Comparison of ENCODE assay signal across 13 mouse cellular contexts in the genomic region with DNA sequence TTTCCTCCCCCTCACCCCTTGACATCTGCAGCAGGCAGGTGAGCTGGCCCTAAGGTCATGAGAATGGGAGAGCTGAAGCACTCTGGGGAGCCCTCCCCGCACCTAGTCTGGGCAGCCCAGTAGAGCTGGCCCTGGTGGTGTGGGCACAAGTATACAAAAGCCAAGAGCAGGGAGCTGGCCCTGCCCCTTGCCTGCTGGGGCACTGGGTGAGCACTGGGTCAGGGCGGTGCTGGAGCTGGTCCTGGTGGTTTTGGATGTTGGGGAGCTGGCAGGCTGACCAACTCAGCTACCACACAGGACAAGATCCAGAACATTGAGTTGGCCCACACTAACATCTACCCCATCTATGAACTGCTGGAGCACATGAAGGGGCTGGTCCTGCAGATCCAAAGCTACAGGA. TPM values are rescaled to one million over a fixed set of nuclear protein-coding genes. Genes with fewer than 3 reads are reported as not detected.
DNase-seq lines count a peak whose midpoint lies in the region; ATAC-seq and TF ChIP-seq lines count a peak whose summit lies in the region.
"Had no signal": no experiment of that assay in that cellular context is flagged by ENCODE, and none has a peak within 500 bp of the region (broad histone marks: within the 10 kb centered on the region; RNA-seq: fewer than 3 reads in every experiment).

No protein-coding gene starts in this region.

- no peak overlapping the region for H3K9ac ChIP-seq in lung, embryonic 16.5 days (ENCODE audit: low read length)
- H3K9ac ChIP-seq: forebrain, embryonic 13.5 days had no signal

- H3K36me3 ChIP-seq in kidney, adult 2 months (ENCODE audit: control insufficient read depth, insufficient read depth, low read length) = no peaks in the 10 kb centered on the region
- H3K36me3 ChIP-seq in lung, embryonic 16.5 days (ENCODE audit: control insufficient read depth, insufficient read depth, low read length) = no peaks in the 10 kb centered on the region
- H3K36me3 ChIP-seq: embryonic facial prominence, embryonic 10.5 days had no signal

- no peak overlapping the region for H3K4me2 ChIP-seq in lung, embryonic 16.5 days (ENCODE audit: low read depth, low read length)
- H3K4me2 ChIP-seq: forebrain, embryonic 13.5 days had no signal

- H3K4me1 ChIP-seq in kidney, adult 2 months (ENCODE audit: control insufficient read depth, insufficient read depth, low read length) = no peaks in the 10 kb centered on the region; the same call in 1 of the 2 replicates
- H3K4me1 ChIP-seq in lung, embryonic 16.5 days (replicated peaks; ENCODE audit: control insufficient read depth, insufficient read depth, low read length) = peaks cover 2% of the 10 kb centered on the region; the same call in 1 of the 2 replicates
- no peaks in the 10 kb centered on the region; the same call in 1 of the 2 replicates for H3K4me1 ChIP-seq in bone marrow, adult 2 months (ENCODE audit: control insufficient read depth, insufficient read depth, low read length)
- H3K4me1 ChIP-seq: forebrain, embryonic 13.5 days had no signal

- no peak for ATAC-seq in lung, embryonic 16.5 days (ENCODE audit: low read depth)
- ATAC-seq: forebrain, embryonic 13.5 days had no signal

- no peak for TF ChIP-seq POLR2A in kidney, adult 2 months (IDR thresholded peaks at IDR 0.05; ENCODE audit: low read depth, low read length)
- TF ChIP-seq POLR2A in bone marrow, adult 2 months (IDR thresholded peaks at IDR 0.05; ENCODE audit: borderline replicate concordance, control insufficient read depth, low read depth, low read length) = no peak

- DNase-seq in kidney, adult 2 months = no peak
- DNase-seq in kidney, postnatal 4 days = no peak
- DNase-seq in lung, postnatal 25 days (ENCODE audit: low spot score) = no peak
- peak; percentile 27 for DNase-seq in gastrocnemius, postnatal 10 days
- no peak for DNase-seq in urinary bladder, postnatal 4 days (ENCODE audit: low spot score in 2 of 2)
- no peak for DNase-seq in MN1 (ENCODE audit: low spot score)
- DNase-seq: cerebellum, adult 11-12 months; layer of hippocampus, postnatal 36 days; right cerebral cortex, adult 18-20 months had no signal

- H3K9me3 ChIP-seq in lung, embryonic 16.5 days (ENCODE audit: control insufficient read depth, low read length) = no peaks in the 10 kb centered on the region
- H3K9me3 ChIP-seq: forebrain, embryonic 13.5 days had no signal

- H3K4me3 ChIP-seq in kidney, adult 2 months (ENCODE audit: insufficient read depth, low read depth, low read length) = no peak overlapping the region
- no peak overlapping the region for H3K4me3 ChIP-seq in lung, embryonic 16.5 days (ENCODE audit: low read length)
- no peak overlapping the region for H3K4me3 ChIP-seq in bone marrow, adult 2 months (replicated peaks; ENCODE audit: control insufficient read depth, low read depth, low read length)
- H3K4me3 ChIP-seq: embryonic facial prominence, embryonic 10.5 days; forebrain, embryonic 13.5 days had no signal

- TF ChIP-seq CTCF in kidney, adult 2 months (conservative IDR thresholded peaks at IDR 0.05; ENCODE audit: insufficient read depth, insufficient read length, low read depth, low read length) = no peak
- TF ChIP-seq CTCF in bone marrow, adult 2 months (IDR thresholded peaks at IDR 0.05; ENCODE audit: control insufficient read depth, insufficient read depth, low read length) = no peak

- H3K27me3 ChIP-seq in kidney, adult 2 months (replicated peaks; ENCODE audit: control insufficient read depth, insufficient read depth, low read length) = no peaks in the 10 kb centered on the region
- no peaks in the 10 kb centered on the region for H3K27me3 ChIP-seq in lung, embryonic 16.5 days (ENCODE audit: control insufficient read depth, insufficient read depth, low read depth, low read length)
- H3K27me3 ChIP-seq: forebrain, embryonic 13.5 days had no signal

- peak overlapping the region; percentile 9; the same call in 1 of the 2 replicates for H3K27ac ChIP-seq in kidney, adult 2 months (ENCODE audit: insufficient read depth, low read depth, low read length)
- peak overlapping the region; percentile 29 for H3K27ac ChIP-seq in lung, embryonic 16.5 days (ENCODE audit: low read length)
- H3K27ac ChIP-seq in bone marrow, adult 2 months (ENCODE audit: control insufficient read depth, insufficient read depth, low read depth, low read length, poor library complexity) = peak overlapping the region; percentile 76
- H3K27ac ChIP-seq: embryonic facial prominence, embryonic 10.5 days; forebrain, embryonic 13.5 days had no signal

- 78% methylated on average over 2 of the region's 2 CpGs for WGBS in kidney, adult 2 months
- 81% methylated on average over 2 of the region's 2 CpGs for WGBS in lung, embryonic 16.5 days
- WGBS in bone marrow, adult 2 months = 71% methylated on average over 2 of the region's 2 CpGs

RNA-seq across cellular contexts. Expression of a gene that starts 5.0 kb away (rescaled TPM):
- 36.5 and 38.2 TPM in 2 replicates for polyA plus RNA-seq in kidney, adult 2 months (2012; rRNA removed)
- 92.8 and 94.7 TPM in 2 replicates for polyA plus RNA-seq in lung, embryonic 16.5 days (2015; fragmentation: Nextera tagmentation; extraction: Ambion mirVana)
- 15.4 and 23.7 TPM in 2 replicates for polyA plus RNA-seq in bone marrow, adult 2 months (2011; ENCODE audit: insufficient read depth, insufficient read length, low replicate concordance, missing spikeins)
- total RNA-seq in gastrocnemius, postnatal 10 days (2021) = 100 to 1,000 TPM; 130 to 134 TPM

Comparison
In these comparisons a context has a peak if more than half of its experiments do, and no peak if none do; other contexts are left out.
1. H3K27ac ChIP-seq: peak in every context shown above with its lines; median percentile 76 in bone marrow, adult 2 months; 29 in lung, embryonic 16.5 days; 9 in kidney, adult 2 months.